Mouse (Mus musculus) erythroblast, embryonic 14.5 days (primary cell): Measurements from ENCODE around the gene Ttc39b.

Source experiments
- GATA1 ChIP-seq: IDR thresholded peaks from 2 replicates; pipeline ENCODE4 v1.6.1; 2012; ENCODE audit warnings: low read length, inconsistent platforms, mixed read lengths
- TAL1 ChIP-seq: IDR thresholded peaks from 3 replicates; pipeline ENCODE4 v1.6.1; 2012; ENCODE audit warnings: low read length, inconsistent platforms, mixed read lengths

DNA sequence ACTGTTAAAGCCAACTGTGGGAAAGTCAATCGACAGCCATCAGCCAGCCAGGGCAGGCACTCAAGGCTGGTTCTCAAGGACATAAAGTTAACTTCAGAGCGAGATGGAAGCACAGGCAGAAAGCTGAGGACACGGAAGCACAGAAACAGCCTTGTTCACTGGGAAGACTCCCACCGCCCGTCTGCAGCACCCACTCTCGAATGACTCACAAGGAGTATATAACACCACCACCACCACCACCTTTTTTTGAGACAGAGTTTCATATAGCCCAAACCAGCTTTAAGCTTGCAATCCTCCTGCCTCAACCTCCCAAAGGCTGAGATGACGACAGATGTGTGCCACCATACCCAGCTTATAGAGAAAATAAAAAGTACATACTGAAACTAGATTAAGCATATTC lies 44.8 kb downstream of the Ttc39b start:
- TF ChIP-seq GATA1: no peak
- TF ChIP-seq TAL1: no peak
